Mouse (Mus musculus): ENCODE measurements at regions not wholly inside any gene's neighbourhood (a gene's known extent, or its start where the extent isn't known, plus 50 kb on each side); places are given as distances from the start of the nearest gene placed in this dataset.

- intact Hi-C loops (cut with DNase I): no loop called here
- DNase-seq (ENCODE audit: low spot score in 2 of 2): no peak
Observed at GRCm38 (mm10) chr13:35079685-35080084, 52.8 kb upstream of the Eci2 start.

GRCm38 (mm10) chr13:35085386-35085785, 58.5 kb upstream of the Eci2 start:
- intact Hi-C loops (cut with DNase I): no loop called here
- no peak for DNase-seq (ENCODE audit: low spot score in 2 of 2)

DNA sequence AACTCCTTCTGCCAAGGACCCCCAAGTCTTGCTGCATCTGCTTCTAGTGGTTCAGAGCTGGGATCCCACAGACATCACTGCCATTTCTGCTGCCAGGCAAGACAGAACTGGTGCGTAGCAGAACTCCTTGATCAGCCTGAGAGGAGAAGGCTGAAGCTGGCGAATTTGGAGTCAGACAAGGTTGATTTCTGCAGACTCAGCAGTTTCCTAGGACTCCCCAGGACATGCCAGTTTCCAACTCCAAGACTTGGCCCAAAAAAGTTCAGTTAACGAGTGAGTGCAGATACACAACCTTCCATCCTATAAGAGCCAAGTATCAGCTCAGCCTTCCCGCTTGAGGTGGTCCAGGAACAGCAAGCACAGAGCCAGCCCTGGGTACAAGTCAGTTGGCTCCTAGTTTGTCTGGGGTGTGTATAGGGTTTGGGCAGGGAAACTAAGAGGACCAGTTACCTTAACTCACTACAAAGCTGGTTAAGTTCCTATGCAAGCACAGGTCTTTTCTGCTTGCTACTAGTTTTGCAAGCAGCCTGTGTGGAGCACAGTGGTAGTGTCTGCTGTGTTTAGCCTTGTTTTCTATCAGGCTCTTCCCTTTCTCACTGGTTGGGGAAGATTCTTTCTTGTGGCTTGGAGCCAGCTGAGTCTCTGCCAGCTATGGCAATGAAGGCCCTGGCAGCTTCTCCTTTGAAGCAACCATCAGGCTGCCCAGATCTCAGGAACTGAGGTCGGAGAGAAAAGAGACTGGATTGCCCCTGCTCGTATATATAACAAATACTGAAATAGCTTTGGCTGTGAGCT, 60.5 kb upstream of the Eci2 start:
- intact Hi-C loops (cut with DNase I): no loop called here
- DNase-seq (ENCODE audit: low spot score in 2 of 2): peak; percentile 26 to 56

- DNase-seq (ENCODE audit: low spot score in 2 of 2): no peak
- intact Hi-C loops (cut with DNase I): no loop called here
Observed at GRCm38 (mm10) chr13:35091155-35091554, 64.3 kb upstream of the Eci2 start.

DNA sequence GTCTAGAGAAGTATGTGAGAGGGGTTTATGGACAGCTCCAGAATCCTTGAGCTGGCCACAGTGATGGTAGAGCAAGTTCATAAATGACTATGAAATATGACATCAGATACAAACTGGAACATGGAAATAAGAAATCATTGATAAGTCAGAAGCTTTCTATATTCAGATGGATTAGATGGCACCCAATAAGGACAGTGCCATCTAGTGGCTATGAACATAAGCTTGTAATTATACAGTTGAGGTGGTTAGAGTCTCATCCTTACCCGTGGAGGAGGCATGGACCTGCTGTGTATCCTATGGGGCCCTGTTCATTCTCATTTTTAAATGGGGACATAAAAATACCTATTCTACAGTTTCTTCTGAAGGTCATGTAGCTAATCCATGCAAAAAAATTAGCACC, 92.9 kb upstream of the Eci2 start:
- DNase-seq (ENCODE audit: low spot score in 2 of 2): no peak
- intact Hi-C loops (cut with DNase I): loop anchor here (5.0 to 10.0 kb wide), 2 partner anchors 87 to 555 kb away; no protein-coding TSS in a partner anchor

GRCm38 (mm10) chr13:35129475-35129874, 102.6 kb upstream of the Eci2 start:
- intact Hi-C loops (cut with DNase I): loop anchor here (10.0 kb wide), 1 partner anchor 545 kb away; no protein-coding TSS in a partner anchor
- no peak for DNase-seq (ENCODE audit: low spot score in 2 of 2)

- intact Hi-C loops (cut with DNase I): loop anchor here (1.0 to 2.0 kb wide), 2 partner anchors 110 to 369 kb away; no protein-coding TSS in a partner anchor
Observed at GRCm38 (mm10) chr13:35131272-35132185, 104.6 kb upstream of the Eci2 start.

GRCm38 (mm10) chr13:35151629-35152028, 124.7 kb upstream of the Eci2 start:
- DNase-seq (ENCODE audit: low spot score in 2 of 2): no peak
- intact Hi-C loops (cut with DNase I): no loop called here

More at GRCm38 (mm10) chr13:35131272-35132185, 104.6 kb upstream of the Eci2 start:
- DNase-seq (ENCODE audit: low spot score in 2 of 2): peak; percentile 50 to 89

DNA sequence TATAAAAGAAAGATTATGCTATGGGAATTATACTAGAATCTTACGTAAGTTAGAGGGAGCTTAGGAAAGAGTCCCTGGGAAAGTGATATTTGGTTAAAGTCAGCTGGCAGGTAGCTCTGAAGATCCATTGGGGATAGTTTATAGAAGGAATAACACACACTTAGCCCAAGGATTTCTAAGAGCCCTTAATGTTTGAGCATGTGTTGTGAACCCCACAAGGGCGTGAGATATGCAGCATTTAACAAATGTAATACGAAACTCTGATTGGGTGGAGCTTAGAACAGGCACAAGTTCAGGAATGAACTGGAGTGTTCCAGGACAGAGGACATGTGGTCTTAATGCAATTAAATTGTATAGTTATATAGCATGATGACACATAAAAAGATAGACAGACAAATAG, 132.6 kb upstream of the Eci2 start:
- no peak for DNase-seq (ENCODE audit: low spot score in 2 of 2)
- intact Hi-C loops (cut with DNase I): no loop called here

DNA sequence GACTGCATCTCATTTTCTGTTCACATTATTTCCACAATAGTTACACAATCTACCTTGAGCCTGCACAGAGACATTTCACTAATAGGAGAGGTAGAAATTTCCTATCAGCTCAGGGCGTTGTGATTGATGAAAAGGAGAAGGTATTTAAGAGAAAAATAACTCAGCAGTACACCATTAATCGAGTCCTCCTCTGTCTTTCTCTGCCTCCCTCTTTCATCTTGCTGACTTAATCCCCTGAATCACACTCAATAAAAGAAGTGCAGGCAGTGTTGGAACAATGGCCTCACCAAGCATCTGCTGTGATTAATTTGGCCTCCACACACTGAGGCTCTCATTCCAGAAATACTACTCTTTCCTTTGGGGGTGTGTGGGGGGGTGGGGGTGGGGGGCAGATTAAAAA, 133.9 kb upstream of the Eci2 start:
- intact Hi-C loops (cut with DNase I): no loop called here
- no peak for DNase-seq (ENCODE audit: low spot score in 2 of 2)

DNA sequence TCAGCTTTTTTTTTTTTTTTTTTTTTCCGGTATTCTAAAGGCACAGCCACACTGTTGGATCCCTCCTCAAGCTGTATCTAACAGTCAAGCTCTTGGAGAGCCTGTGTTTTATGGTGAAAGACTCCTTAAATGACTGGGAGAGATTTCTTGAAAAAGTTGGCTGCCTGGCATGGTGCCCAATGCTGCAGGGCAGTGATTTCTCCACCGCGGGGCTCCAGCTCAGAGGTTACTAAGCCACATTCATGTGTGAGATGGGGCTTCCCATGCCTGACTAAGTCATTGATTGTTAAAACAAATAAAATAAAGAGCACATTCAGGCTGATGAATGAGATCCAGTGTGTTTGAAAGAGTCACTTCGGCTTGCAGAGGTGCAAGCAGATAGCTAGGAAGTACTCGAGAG, 139.2 kb upstream of the Eci2 start:
- intact Hi-C loops (cut with DNase I): no loop called here
- DNase-seq (ENCODE audit: low spot score in 2 of 2): no peak

DNA sequence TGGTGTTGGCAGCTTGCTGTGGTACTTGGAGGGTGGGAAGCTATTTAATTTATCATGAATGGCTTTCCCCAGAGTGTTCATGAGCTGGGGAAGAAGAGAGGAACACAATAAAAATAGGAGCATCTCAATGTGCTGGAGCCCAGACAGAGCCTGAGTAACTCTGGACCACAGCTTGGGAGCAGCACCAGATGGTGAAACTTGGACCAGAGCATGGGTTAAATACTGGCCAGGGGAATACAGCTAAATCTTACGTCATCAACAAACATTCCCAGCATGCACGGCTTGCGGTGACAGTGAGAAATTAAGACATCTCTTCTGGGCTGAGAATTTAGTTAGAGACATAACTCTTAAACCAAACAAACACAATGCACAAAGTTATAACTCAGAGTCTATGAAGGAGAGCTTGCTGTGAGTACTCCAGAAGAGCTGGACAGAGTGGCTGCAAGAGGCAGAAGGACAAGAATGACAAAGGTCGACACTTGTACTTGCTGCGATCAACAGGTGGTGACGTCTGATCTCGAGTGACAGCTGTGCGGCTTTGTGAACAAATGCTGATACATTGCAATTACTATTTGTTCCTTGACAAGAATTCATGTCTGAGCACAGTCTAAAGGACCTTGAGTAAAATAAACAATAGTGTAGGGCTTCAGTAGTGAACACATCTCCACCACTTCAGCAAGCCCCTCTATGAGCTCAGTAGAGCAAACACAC, 140.1 kb upstream of the Eci2 start:
- intact Hi-C loops (cut with DNase I): no loop called here
- DNase-seq (ENCODE audit: low spot score in 2 of 2): no peak

- DNase-seq (ENCODE audit: low spot score in 2 of 2): no peak
- intact Hi-C loops (cut with DNase I): no loop called here
Observed at GRCm38 (mm10) chr13:35171562-35172254, 144.8 kb upstream of the Eci2 start.

- intact Hi-C loops (cut with DNase I): no loop called here
- DNase-seq (ENCODE audit: low spot score in 2 of 2): no peak
Observed at GRCm38 (mm10) chr13:35173522-35173921, 146.6 kb upstream of the Eci2 start.

DNA sequence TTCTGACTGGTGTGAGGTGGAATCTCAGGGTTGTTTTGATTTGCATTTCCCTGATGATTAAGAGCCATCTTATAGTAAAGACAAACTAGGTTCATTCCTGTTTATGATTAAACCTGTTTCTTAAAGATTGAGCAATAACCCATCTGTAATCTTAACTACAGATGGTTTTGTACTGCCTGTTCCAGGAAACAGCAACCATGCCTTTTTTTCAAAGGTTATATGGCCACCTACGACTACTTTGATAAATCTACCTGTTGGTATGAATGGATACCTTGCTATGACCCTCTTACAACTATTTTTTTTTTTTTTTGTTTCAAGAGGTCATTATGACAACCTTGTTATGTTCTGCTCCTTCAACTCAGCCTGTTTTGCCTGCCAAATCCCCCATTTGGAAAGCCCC, 148.7 kb upstream of the Eci2 start:
- no peak for DNase-seq (ENCODE audit: low spot score in 2 of 2)
- intact Hi-C loops (cut with DNase I): no loop called here

- no peak for DNase-seq (ENCODE audit: low spot score in 2 of 2)
- intact Hi-C loops (cut with DNase I): no loop called here
Observed at GRCm38 (mm10) chr13:35177305-35177704, 150.4 kb upstream of the Eci2 start.

- intact Hi-C loops (cut with DNase I): no loop called here
- peak; percentile 20 to 60 for DNase-seq (ENCODE audit: low spot score in 2 of 2)
Observed at GRCm38 (mm10) chr13:35189028-35189711, 162.3 kb upstream of the Eci2 start.

- no peak for DNase-seq (ENCODE audit: low spot score in 2 of 2)
- intact Hi-C loops (cut with DNase I): no loop called here
Observed at GRCm38 (mm10) chr13:35202069-35202468, 175.2 kb upstream of the Eci2 start.

DNA sequence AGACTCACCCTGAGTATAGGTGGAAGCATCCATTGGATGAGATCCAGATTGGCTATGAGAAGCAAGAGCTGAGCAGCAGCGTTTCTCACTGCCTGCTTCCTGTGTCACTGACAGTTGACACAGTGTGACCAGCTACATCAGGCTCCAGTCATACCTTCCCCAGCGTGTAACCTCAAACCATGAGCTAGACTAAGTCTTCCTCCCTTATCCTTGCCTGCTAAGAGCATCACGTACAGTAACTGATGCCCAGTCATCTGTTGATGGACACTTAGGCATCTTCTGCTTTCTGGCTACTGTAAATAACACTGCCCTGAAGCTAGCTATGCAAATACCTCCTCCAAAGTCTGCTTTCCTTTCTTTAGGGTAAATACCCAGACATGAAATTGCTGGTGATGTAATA, 181.4 kb upstream of the Eci2 start:
- intact Hi-C loops (cut with DNase I): no loop called here
- DNase-seq (ENCODE audit: low spot score in 2 of 2): no peak

Data from left cerebral cortex, postnatal 25 days (tissue).